Mouse (Mus musculus): Measurements from ENCODE around the gene Habp2.

The Habp2 gene

GRCm38 (mm10) chr19:56286866-56287265 lies at the start of gene Habp2:
TSS of gene Habp2 (plus strand) at chr19:56287137.
- no peak for ATAC-seq (ENCODE audit: low TSS enrichment)

DNA sequence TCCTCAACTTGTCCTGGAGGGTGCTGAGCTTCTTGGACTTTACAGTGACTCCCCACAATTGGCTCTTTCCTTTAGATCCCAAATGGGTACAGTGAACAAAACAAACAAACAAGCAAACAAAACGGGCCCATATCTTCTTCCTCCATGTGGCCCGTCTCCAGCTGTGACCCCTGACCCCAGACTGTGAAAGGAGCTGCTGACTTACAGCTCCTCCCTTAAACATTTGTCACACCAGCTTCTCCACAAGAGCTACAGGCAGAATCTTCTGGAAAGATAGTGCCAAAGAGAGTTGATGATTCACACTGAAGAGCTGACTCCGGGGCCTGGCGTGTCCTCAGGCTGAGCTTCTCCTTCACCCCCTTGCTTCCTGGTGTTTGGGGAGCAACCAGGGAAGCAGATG lies 48.4 kb upstream of the Habp2 start:
- no peak for ATAC-seq (ENCODE audit: low TSS enrichment)

- ATAC-seq (ENCODE audit: low TSS enrichment) = no peak
These were observed 41.7 kb upstream of the Habp2 start for GRCm38 (mm10) chr19:56245201-56245600.

DNA sequence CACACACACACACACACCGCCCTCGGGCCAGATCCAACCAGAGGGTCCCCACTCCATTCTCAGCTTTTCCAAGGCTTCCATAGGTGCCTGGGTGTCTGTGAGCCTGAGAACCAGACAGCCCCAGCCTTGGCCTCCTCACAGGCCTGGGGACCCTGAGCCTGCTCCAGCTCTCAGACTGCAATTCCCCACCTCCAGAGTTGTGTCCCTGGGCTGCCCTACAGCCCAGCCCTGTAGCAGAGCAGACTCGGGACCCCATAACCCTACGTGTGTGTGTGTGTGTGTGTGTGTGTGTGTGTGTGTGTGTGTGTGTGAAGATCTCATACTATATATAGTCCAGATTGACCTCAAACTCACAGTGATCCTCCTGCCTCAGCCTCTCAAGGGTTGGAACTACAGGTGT lies 34.1 kb upstream of the Habp2 start:
- no peak for ATAC-seq (ENCODE audit: low TSS enrichment)

- ATAC-seq (ENCODE audit: low TSS enrichment) = no peak
These were observed 33.7 kb upstream of the Habp2 start for GRCm38 (mm10) chr19:56253271-56253670.

DNA sequence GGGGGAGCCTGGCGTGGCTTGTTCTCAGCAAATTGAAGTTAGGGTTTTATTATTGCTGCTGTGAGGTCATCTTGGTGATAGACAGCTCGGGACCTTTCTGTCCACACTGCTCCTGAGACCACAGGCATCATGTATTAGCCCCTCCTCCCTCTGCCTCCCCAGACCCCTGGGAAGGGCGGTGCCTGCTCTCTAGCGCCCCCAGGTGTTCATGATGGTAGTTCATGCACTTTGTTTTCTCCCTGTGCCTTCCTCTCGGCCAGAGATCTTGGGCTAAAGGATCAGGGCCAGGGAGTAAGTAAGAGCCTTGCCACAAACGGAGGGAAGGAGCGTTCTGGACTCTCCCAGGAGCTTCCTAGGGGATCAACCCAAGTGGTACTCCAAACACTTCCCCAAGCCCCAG lies 32.2 kb upstream of the Habp2 start:
- no peak for ATAC-seq (ENCODE audit: low TSS enrichment)

- ATAC-seq (ENCODE audit: low TSS enrichment) = no peak
These were observed 31.4 kb upstream of the Habp2 start for GRCm38 (mm10) chr19:56255506-56255905.

DNA sequence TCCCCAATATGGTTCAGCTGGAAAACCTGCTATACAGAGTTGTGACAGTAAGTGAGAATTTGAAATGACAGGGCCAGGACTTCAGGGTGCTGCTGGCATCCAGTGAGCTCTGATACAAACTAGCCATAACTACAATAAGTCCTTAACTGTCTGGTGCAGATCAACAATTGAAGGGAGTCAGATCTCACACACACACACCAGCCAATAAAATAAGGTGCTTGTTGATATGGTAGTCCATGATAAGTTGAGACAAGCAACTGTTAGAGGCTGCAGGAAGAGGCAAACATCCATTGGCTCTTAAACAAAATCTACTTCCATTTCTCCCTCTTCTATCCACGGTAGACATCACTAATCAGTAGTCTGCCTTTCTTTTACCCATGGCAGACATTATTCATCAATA lies 30.7 kb upstream of the Habp2 start:
- ATAC-seq (ENCODE audit: low TSS enrichment) = no peak

- no peak for ATAC-seq (ENCODE audit: low TSS enrichment)
These were observed 30.2 kb upstream of the Habp2 start for GRCm38 (mm10) chr19:56256741-56257140.

GRCm38 (mm10) chr19:56263696-56264095 lies 23.2 kb upstream of the Habp2 start:
- ATAC-seq (ENCODE audit: low TSS enrichment) = no peak

DNA sequence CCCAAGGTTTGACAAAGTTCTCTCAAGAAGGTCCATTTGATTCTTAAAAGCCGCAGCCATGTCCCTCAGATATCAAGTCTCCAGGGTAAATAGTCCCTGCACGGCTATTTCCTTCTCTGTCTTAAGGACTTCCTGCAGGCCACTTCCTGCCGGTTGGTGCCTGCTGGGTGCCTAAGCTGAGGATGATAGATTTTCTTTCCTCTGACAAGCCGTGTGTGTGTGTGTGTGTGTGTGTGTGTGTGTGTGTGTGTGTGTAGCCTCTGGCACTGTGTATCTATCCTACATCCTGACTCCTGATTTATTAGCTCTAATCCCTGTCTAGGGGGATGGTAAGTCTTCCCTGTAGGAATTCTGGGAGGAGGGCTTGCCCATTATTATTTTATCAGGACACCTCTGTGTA lies 22.8 kb upstream of the Habp2 start:
- ATAC-seq (ENCODE audit: low TSS enrichment) = no peak

GRCm38 (mm10) chr19:56265149-56265548 lies 21.8 kb upstream of the Habp2 start:
- ATAC-seq (ENCODE audit: low TSS enrichment) = no peak

- no peak for ATAC-seq (ENCODE audit: low TSS enrichment)
These were observed 14.9 kb upstream of the Habp2 start for GRCm38 (mm10) chr19:56272081-56272480.

DNA sequence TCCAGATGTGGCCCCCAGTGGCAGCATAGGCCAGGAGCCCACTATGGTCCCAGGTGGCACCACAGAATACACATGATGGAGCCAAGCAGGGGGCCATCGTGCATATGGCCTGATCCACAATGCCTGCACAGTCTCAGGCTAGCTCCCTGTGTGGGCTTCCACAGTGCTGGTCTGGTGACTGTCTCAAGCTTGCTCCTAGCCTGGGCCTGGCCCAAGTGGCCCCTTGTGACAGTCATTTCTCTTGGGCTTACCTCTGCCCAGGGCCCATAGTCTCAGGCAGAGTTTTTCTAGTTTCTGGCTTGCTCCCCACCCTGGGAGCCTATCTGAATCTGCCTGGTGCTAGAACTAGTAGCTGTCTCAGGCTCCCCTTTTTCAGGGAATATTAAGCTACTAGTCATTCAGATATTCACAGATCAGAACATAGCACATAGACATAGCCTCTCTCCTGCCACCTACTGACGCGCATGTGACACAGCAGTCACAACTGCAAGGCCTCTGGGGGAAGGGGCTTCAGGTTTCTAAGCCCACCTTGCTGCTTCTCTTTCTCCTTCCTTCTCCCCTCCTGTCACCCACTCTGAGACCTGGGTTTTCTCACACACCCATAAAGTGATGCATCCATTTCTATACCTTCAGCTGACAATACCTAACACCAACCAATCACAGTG lies 9.7 kb upstream of the Habp2 start:
- no peak for ATAC-seq (ENCODE audit: low TSS enrichment)

GRCm38 (mm10) chr19:56277951-56278350 lies 9.0 kb upstream of the Habp2 start:
- no peak for ATAC-seq (ENCODE audit: low TSS enrichment)

DNA sequence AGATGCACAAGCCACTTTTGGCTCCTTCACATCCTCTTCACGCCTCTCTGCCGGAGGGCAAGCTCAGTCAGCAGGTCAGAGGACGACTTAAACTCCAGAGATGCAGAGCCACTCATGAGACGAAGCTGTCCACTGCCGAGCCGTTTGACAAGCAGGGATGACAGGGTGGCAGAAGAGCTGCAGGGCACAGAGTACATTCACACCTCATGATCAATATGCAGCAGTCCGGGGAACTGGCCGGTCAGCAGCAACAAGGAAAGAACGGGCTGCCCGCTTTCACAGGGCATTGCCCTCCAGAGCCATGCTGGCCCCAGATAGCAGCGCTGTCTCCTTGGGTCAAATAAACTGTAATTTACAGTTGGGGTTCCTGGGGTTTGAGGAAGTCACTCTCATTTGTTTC lies 8.6 kb upstream of the Habp2 start:
- no peak for ATAC-seq (ENCODE audit: low TSS enrichment)

DNA sequence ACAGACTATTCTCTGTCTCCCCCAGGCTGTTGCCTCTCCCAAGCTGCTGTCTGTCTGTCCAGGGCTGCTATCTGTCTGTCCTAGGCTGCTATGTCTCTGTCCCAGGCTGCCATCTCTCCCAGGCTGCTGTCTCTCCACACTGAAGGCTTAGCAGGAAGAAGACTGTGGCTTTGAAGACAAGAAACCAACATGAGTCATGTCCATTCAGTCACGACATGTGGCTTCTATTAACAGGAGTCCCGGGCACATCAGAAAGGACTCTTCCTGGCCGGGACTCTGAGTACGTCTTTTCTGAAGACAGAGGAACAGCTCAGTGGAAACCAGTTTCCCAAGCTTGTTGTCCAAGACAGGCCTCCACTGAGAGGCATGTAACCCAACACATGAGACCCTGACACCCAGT lies 1.7 kb upstream of the Habp2 start:
- no peak for ATAC-seq (ENCODE audit: low TSS enrichment)

GRCm38 (mm10) chr19:56287580-56288367 lies 837 bp downstream of the Habp2 start:
- ATAC-seq (ENCODE audit: low TSS enrichment) = no peak

- ATAC-seq (ENCODE audit: low TSS enrichment) = no peak
These were observed 1.5 kb downstream of the Habp2 start for GRCm38 (mm10) chr19:56288436-56288835.

GRCm38 (mm10) chr19:56289642-56290041 lies 2.7 kb downstream of the Habp2 start:
- ATAC-seq (ENCODE audit: low TSS enrichment) = no peak

DNA sequence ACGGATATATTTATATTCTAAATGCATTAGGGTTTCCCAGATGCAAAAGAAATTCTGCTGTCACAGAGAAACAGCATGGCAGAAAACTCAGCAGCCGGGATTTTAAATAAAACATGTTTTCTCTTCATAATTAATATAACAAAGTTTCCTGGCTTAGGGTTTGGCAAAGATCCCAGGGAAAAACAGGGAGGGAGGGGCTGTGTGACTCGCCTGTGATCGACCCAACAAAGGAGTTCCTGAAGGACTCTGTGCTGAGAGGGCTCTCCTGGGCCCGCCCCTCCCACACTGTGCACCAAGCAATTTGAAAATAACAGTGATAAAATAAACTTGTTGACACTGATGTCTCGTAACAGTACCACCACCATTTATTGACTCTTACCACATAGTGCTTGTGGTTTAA lies 5.0 kb downstream of the Habp2 start:
- ATAC-seq (ENCODE audit: low TSS enrichment) = no peak

GRCm38 (mm10) chr19:56292335-56292734 lies 5.4 kb downstream of the Habp2 start:
- ATAC-seq (ENCODE audit: low TSS enrichment) = no peak

DNA sequence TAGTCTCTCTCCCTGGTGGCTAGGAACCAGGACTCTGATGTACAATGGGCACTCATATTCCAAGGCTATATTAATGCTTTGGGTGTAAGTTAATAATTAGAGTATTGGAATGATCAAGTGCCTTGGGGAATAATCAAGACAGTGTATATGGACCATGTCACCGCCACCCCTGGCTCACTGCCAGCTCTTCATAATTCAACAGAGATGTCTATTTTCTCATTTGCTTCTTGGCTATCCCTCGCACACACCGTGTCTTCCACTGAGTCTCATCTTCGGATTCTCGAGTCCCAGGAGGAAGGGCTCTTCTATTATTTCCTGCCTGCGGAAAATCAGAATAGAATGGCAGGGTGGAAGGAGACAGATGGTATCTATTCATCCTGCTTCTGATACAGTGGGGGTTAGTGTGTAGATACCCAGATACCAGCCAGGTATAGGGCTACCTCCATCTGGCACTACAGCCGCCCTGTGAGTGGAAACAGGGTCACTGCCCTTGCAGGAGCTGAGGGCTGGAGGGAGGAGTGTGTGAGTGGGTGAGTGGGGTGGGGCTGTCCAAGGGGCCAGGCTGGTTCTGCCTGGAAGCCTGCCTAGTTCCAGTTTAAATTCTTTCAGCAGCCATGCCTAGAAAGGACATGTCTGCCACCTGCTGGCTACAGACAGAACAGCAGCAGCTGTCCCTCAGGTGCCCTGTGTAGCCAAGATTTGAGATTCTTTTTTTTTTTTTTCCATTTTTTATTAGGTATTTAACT lies 7.9 kb downstream of the Habp2 start:
- ATAC-seq (ENCODE audit: low TSS enrichment) = peak; percentile 67
